Mouse (Mus musculus): ENCODE data around the gene Cars.

GRCm38 (mm10) chr7:143565648-143566039 lies 34.2 kb downstream of the Cars start:
- TF ChIP-seq POLR2A (IDR thresholded peaks at IDR 0.05; ENCODE audit: low read depth, low read length), result no peak
- TF ChIP-seq CTCF (IDR thresholded peaks at IDR 0.05; ENCODE audit: extremely low read depth, insufficient read length, insufficient replicate concordance, low read depth, low read length), result no peak

All from small intestine, adult 2 months (tissue).